Mouse (Mus musculus): ENCODE measurements around the gene Ddost. TPM values are rescaled to one million over a fixed set of nuclear protein-coding genes. Genes with fewer than 3 reads are reported as not detected.

Ddost gene
- total RNA-seq, 2 experiments from 2014 or later, result 127 to 132 TPM

DNA sequence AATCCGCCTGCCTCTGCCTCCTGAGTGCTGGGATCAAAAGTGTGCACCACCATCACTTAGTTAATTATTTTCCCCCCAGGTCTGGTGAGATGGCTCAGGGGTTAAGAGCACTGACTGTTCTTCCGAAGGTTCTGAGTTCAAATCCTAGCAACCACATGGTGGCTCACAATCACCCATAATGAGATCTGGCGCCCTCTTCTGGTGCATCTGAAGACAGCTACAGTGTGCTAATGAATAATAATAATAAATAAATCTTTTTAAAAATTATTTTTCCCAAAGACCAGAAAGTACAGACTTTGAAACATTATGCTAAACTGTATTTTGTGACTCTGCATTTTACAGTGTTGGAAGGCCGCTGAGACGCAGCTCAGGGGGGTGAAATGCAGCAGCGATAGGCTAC, 31.1 kb downstream of the Ddost start:
- DNase-seq, result no peak

DNA sequence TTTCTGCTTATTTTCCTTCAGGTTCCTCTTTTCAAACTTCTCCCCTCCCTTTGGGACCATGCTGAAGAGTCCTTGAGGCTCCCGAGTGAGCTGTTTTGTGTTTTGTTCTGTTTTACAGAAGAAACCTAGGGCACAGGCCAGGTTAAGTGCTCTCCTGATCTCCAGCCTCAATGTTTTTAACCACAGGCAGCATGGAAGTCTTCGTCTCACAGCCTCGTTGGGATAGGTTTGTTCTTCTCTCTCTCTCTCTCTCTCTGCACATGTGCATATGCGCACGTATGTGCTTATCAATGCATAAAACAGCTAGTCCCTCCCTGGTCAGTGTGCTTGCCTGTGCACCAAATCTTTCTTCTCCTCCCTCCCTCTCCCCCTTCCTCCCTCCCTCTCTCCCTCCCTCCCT, 32.3 kb downstream of the Ddost start:
- no peak for DNase-seq

GRCm38 (mm10) chr4:138337341-138337740, 32.8 kb downstream of the Ddost start:
- DNase-seq, result no peak

DNA sequence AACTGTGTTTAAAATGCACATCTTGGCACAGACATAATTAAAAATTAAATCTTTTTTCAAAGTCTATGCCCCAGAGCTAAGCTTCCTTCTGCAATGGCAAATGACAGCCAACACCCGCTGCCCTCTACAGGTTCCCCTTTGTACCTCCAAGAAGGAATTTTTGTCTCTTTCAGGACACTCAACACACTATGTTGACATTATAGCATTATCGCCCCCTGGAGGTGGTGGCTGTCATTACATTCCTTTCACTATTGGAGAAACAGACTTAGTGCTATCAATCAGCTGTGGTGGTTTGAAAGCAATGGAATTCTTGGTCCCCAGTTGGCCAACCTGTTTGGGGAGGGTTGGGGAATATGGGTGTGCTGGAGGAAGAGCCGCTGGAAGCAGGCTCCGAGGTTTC, 35.4 kb downstream of the Ddost start:
- peak; percentile 58 to 60 for DNase-seq

DNA sequence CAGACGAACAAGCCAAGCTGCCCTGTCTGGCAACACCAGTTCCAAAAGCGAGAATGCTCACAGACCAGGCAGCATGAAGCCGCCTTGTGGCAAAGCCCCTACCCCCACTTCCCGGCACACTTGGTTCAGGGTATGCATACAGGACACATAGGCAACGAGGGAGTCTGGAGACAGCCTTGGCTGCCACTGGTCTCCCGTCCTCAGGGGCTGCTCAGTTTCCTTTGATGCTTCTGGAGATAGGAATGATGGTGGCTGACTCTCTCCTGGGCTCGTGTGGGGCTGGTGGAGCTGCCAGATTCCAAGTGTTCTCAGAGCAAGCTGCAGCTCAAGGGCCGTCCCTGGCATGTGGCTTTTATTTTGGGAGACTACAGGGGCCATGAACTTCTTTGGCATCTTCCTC, 36.9 kb downstream of the Ddost start:
- DNase-seq, result no peak

GRCm38 (mm10) chr4:138342048-138342447, 37.5 kb downstream of the Ddost start:
- no peak for DNase-seq

- DNase-seq, result no peak
Measured at GRCm38 (mm10) chr4:138342778-138343177, 38.2 kb downstream of the Ddost start.

- DNase-seq, result peak; percentile 81 to 84
Measured at GRCm38 (mm10) chr4:138343341-138343837, 38.9 kb downstream of the Ddost start.

GRCm38 (mm10) chr4:138344891-138345545, 40.5 kb downstream of the Ddost start:
- DNase-seq, result peak; percentile 73 to 76

DNA sequence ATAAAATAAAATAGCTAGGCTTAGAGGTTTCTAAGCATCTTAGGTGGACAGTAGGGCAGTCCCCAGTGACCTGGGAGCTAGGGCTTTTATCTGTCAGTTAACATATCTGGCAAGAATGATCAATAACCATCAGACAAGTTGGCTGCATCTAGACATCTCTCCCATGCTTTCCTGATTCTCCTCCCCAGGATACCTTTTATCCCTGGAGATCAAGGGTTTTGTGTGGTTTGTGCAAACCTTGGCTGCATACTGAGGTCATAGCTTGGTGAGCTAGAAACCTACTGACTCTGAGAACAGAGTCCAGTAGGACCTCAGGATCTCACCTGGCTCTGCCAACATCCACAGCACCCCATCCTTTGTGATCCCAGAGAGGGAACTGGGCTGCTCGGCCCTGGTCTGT, 42.8 kb downstream of the Ddost start:
- DNase-seq, result no peak

DNA sequence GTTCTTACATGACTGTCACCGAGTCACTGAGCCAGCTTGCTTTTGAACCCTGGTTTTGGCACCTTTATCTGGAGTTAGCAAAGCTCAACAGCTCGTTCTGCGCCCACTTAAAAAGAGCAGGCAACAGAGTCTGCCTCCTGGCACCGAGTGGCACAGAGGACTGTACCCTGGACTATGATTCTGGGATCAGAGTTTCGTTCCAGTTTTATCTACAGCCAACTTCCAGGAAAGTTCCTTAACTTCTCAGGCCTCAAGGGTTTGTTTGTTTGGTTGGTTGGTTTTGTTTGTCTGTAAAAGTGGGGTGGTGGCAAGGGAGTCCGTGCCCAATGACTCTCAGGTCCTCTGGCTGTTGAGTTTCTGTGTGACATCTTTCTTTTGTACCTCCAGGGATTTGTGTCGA, 44.2 kb downstream of the Ddost start:
- DNase-seq, result no peak

DNA sequence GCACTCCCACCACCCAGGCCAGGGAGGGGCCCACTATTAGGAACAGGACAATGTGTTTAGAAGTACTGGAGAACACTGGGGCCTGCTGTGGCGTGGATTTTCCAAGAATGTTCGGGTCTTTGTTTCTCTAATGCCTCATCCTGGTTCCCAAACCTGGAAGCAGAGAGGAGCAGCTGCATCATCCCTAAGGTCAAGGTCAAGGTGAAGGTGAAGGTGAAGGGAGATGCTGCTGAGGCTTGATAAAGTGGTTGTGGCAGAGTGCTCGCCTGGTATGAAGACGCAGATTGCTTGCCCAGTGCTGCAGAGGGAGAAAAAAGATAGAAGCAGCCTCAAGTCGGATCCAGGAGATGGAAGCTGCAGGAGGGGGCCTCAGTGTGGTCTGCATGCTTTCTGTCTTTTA, 47.3 kb downstream of the Ddost start:
- no peak for DNase-seq

- no peak for DNase-seq
Measured at GRCm38 (mm10) chr4:138352692-138353091, 48.2 kb downstream of the Ddost start.

GRCm38 (mm10) chr4:138353438-138354171, 49.1 kb downstream of the Ddost start:
- DNase-seq, result peak; percentile 34 to 58

DNA sequence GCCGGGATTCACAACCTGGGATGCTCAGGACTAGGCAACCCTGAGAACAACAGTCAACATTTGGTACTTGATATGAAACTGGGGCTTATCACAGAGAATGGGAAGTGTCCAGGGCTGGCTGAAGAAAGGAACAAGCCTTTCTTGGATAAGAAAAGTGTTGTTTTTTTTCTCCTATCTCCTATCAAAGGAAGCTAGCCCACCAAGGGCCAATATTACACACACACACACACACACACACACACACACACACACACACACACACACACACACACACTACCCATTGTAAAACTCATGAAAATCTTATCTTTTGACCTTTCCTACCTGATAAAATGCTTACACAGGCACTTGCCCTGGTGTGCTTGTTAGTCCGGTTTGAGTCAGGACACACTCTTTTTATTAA, 51.0 kb downstream of the Ddost start:
- DNase-seq, result no peak

GRCm38 (mm10) chr4:138356141-138356540, 51.6 kb downstream of the Ddost start:
- DNase-seq, result no peak

- DNase-seq, result peak; percentile 68 to 76
Measured at GRCm38 (mm10) chr4:138356551-138356950, 52.0 kb downstream of the Ddost start.

GRCm38 (mm10) chr4:138358176-138358575, 53.6 kb downstream of the Ddost start:
- DNase-seq, result no peak

GRCm38 (mm10) chr4:138361370-138361821, 56.9 kb downstream of the Ddost start:
- no peak for DNase-seq
